Mouse (Mus musculus): ENCODE measurements around the gene Aig1. TPM values are rescaled to one million over a fixed set of nuclear protein-coding genes. Genes with fewer than 3 reads are reported as not detected.

Gene Aig1
- polyA plus RNA-seq, 1 experiment from 2014 or later, result 75.3 TPM

- H3K4me3 ChIP-seq, result no peak overlapping the region
- H3K36me3 ChIP-seq, result peaks cover 29% of the 10 kb centered on the region
- ATAC-seq (ENCODE audit: low FRiP score), result no peak
Measured at GRCm38 (mm10) chr10:13801296-13801695, 67.5 kb downstream of the Aig1 start.

GRCm38 (mm10) chr10:13793458-13793857 lies 75.3 kb downstream of the Aig1 start:
- no peak overlapping the region for H3K27ac ChIP-seq
- H3K27me3 ChIP-seq, result no peaks in the 10 kb centered on the region
- H3K9me3 ChIP-seq, result no peaks in the 10 kb centered on the region
- ATAC-seq (ENCODE audit: low FRiP score), result no peak
- H3K9ac ChIP-seq, result no peak overlapping the region
- no peak overlapping the region for H3K4me2 ChIP-seq
- H3K4me1 ChIP-seq (replicated peaks), result no peaks in the 10 kb centered on the region
- peaks cover 17% of the 10 kb centered on the region for H3K36me3 ChIP-seq
- 93% methylated on average over 1 of the region's 1 CpGs for WGBS
- no peak overlapping the region for H3K4me3 ChIP-seq

More at GRCm38 (mm10) chr10:13801296-13801695, 67.5 kb downstream of the Aig1 start:
- no peak overlapping the region for H3K4me2 ChIP-seq
- no peaks in the 10 kb centered on the region for H3K9me3 ChIP-seq
- 96% methylated on average over 5 of the region's 5 CpGs for WGBS
- H3K9ac ChIP-seq, result no peak overlapping the region
- H3K4me1 ChIP-seq (replicated peaks), result no peaks in the 10 kb centered on the region
- H3K27me3 ChIP-seq, result no peaks in the 10 kb centered on the region
- H3K27ac ChIP-seq, result no peak overlapping the region

GRCm38 (mm10) chr10:13792788-13793187 lies 76.0 kb downstream of the Aig1 start:
- Histone ChIP-seq H3K4me3 (no peak overlapping the region), H3K27ac (no peak overlapping the region)
- WGBS, result 91% methylated on average over 8 of the region's 8 CpGs

GRCm38 (mm10) chr10:13789604-13790003 lies 79.2 kb downstream of the Aig1 start:
- no peaks in the 10 kb centered on the region for H3K4me1 ChIP-seq (replicated peaks)
- H3K4me3 ChIP-seq, result no peak overlapping the region
- no peaks in the 10 kb centered on the region for H3K27me3 ChIP-seq
- H3K9ac ChIP-seq, result no peak overlapping the region
- WGBS, result 100% methylated on average over 1 of the region's 1 CpGs
- ATAC-seq (ENCODE audit: low FRiP score), result no peak
- no peaks in the 10 kb centered on the region for H3K9me3 ChIP-seq
- peaks cover 21% of the 10 kb centered on the region for H3K36me3 ChIP-seq
- no peak overlapping the region for H3K4me2 ChIP-seq
- H3K27ac ChIP-seq, result no peak overlapping the region

More at GRCm38 (mm10) chr10:13792788-13793187, 76.0 kb downstream of the Aig1 start:
- Histone ChIP-seq H3K36me3 (peaks cover 19% of the 10 kb centered on the region), H3K9ac (no peak overlapping the region), H3K4me1 (replicated peaks) (no peaks in the 10 kb centered on the region), H3K4me2 (no peak overlapping the region), H3K9me3 (no peaks in the 10 kb centered on the region), H3K27me3 (no peaks in the 10 kb centered on the region)
- no peak for ATAC-seq (ENCODE audit: low FRiP score)

GRCm38 (mm10) chr10:13788057-13788456 lies 80.7 kb downstream of the Aig1 start:
- no peak overlapping the region for H3K4me3 ChIP-seq
- ATAC-seq (ENCODE audit: low FRiP score), result no peak
- no peak overlapping the region for H3K4me2 ChIP-seq
- peaks cover 18% of the 10 kb centered on the region for H3K36me3 ChIP-seq
- H3K27me3 ChIP-seq, result no peaks in the 10 kb centered on the region
- 87% methylated on average over 9 of the region's 9 CpGs for WGBS
- H3K9me3 ChIP-seq, result no peaks in the 10 kb centered on the region
- H3K27ac ChIP-seq, result no peak overlapping the region
- no peaks in the 10 kb centered on the region for H3K4me1 ChIP-seq (replicated peaks)
- no peak overlapping the region for H3K9ac ChIP-seq

DNA sequence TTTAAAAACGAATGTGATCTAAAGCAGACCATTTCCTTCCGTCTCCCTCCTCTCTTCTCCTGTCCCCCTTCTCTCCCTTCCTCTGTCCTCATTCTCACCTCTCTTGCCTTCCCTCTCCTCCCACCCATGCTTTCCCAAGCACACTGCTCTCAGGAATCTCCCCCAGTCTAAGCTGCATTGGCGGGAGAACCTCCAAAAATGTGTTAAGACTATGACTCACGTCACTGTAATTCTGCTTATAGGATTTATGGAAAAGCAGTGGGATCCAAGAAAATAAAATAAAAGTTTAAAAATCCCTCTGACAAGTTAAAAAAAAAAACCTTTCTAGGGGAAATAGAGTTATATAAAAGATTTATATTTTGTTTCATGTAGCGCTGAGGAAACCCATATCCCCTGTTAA lies 86.0 kb downstream of the Aig1 start:
- 93% methylated on average over 5 of the region's 5 CpGs for WGBS
- Histone ChIP-seq H3K27me3 (no peaks in the 10 kb centered on the region), H3K9ac (no peak overlapping the region), H3K27ac (no peak overlapping the region), H3K4me1 (replicated peaks) (no peaks in the 10 kb centered on the region), H3K4me3 (no peak overlapping the region), H3K36me3 (peaks cover 12% of the 10 kb centered on the region), H3K9me3 (no peaks in the 10 kb centered on the region), H3K4me2 (no peak overlapping the region)
- ATAC-seq (ENCODE audit: low FRiP score), result no peak

- Histone ChIP-seq H3K36me3 (peaks cover 11% of the 10 kb centered on the region), H3K4me1 (replicated peaks) (no peaks in the 10 kb centered on the region), H3K27me3 (no peaks in the 10 kb centered on the region), H3K27ac (no peak overlapping the region), H3K9ac (no peak overlapping the region), H3K4me3 (no peak overlapping the region), H3K9me3 (no peaks in the 10 kb centered on the region), H3K4me2 (no peak overlapping the region)
- ATAC-seq (ENCODE audit: low FRiP score), result no peak
- WGBS, result 90% methylated on average over 10 of the region's 10 CpGs
Measured at GRCm38 (mm10) chr10:13782235-13782757, 86.5 kb downstream of the Aig1 start.

GRCm38 (mm10) chr10:13776014-13776413 lies 92.8 kb downstream of the Aig1 start:
- H3K4me2 ChIP-seq, result no peak overlapping the region
- ATAC-seq (ENCODE audit: low FRiP score), result no peak
- 85% methylated on average over 3 of the region's 3 CpGs for WGBS
- no peak overlapping the region for H3K9ac ChIP-seq
- no peaks in the 10 kb centered on the region for H3K4me1 ChIP-seq (replicated peaks)
- no peak overlapping the region for H3K4me3 ChIP-seq
- no peaks in the 10 kb centered on the region for H3K27me3 ChIP-seq
- H3K9me3 ChIP-seq, result no peaks in the 10 kb centered on the region
- H3K27ac ChIP-seq, result no peak overlapping the region
- peaks cover 6% of the 10 kb centered on the region for H3K36me3 ChIP-seq

DNA sequence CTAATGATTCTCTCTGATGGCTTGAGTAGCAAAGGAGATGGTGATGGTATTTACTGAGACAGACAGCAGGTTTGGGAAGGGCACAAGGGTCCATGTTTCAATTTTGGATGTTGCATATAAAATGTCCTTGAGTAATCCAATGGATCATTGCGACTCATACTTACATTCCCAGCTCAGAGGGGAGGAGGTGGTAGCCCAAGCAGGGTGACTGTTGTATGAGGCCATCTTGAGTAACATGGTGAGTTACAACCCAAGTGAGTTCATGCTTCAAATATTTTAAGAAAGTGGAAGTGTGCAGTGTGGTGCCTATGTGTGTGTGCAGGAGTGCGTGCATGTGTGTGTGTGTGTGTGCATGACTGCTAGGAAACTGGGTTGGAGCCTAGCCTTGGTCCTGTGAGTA lies 93.4 kb downstream of the Aig1 start:
- 92% methylated on average over 2 of the region's 2 CpGs for WGBS
- Histone ChIP-seq H3K27ac (no peak overlapping the region), H3K36me3 (peaks cover 3% of the 10 kb centered on the region; the same call in 1 of the 2 replicates), H3K27me3 (no peaks in the 10 kb centered on the region), H3K4me3 (no peak overlapping the region), H3K4me2 (no peak overlapping the region), H3K9me3 (no peaks in the 10 kb centered on the region), H3K9ac (no peak overlapping the region), H3K4me1 (replicated peaks) (no peaks in the 10 kb centered on the region)
- ATAC-seq (ENCODE audit: low FRiP score), result no peak

GRCm38 (mm10) chr10:13774910-13775309 lies 93.9 kb downstream of the Aig1 start:
- Histone ChIP-seq H3K27me3 (no peaks in the 10 kb centered on the region), H3K36me3 (peaks cover 3% of the 10 kb centered on the region; the same call in 1 of the 2 replicates), H3K9me3 (no peaks in the 10 kb centered on the region), H3K4me3 (no peak overlapping the region), H3K4me1 (replicated peaks) (no peaks in the 10 kb centered on the region), H3K4me2 (no peak overlapping the region), H3K27ac (no peak overlapping the region), H3K9ac (no peak overlapping the region)
- 90% methylated on average over 3 of the region's 3 CpGs for WGBS
- ATAC-seq (ENCODE audit: low FRiP score), result no peak

DNA sequence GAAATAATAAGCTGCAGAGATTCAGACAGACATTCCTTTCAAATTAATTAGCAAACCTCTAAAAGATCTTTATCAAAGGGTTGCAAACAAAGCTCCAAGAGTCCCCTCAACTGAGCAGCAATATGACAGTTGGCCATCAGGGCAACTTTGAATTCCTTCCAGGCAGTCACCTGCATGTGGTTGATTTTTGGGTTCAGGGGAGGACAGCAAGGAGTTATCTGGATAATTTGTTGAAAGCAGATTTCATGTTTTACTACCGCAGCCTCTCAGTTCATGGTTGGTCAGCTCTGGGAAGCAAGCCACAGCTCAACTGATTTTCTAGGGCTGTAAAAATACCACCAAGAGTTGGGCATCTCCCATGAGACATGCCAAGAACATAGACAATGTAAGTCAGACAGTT lies 98.1 kb downstream of the Aig1 start:
- H3K4me2 ChIP-seq, result no peak overlapping the region
- no peak overlapping the region for H3K4me3 ChIP-seq
- no peaks in the 10 kb centered on the region for H3K4me1 ChIP-seq (replicated peaks)
- H3K27me3 ChIP-seq, result no peaks in the 10 kb centered on the region
- no peak overlapping the region for H3K9ac ChIP-seq
- 90% methylated on average over 1 of the region's 1 CpGs for WGBS
- H3K9me3 ChIP-seq, result no peaks in the 10 kb centered on the region
- ATAC-seq (ENCODE audit: low FRiP score), result no peak
- H3K36me3 ChIP-seq, result no peaks in the 10 kb centered on the region
- H3K27ac ChIP-seq, result no peak overlapping the region

DNA sequence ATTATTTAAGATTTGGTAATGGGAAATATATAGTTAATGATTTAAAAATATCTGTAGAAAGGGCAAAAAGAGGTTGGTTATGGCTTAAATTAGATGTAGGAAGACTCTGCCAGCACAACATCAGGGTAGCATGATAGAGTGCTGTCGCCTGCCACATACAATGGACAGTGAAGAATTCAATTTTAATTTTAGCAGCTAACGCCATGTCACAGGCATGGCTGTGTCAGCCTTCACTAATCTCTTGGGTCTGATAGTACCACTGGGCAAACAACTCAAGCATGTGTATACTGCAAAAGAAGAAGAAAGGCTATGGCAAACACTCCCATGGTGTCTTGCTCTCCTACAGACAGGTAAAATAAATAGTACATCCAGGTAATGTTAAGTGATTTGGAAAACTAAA lies 99.0 kb downstream of the Aig1 start:
- Histone ChIP-seq H3K9me3 (no peaks in the 10 kb centered on the region), H3K27ac (no peak overlapping the region), H3K4me3 (no peak overlapping the region), H3K9ac (no peak overlapping the region), H3K4me2 (no peak overlapping the region), H3K36me3 (no peaks in the 10 kb centered on the region), H3K27me3 (no peaks in the 10 kb centered on the region), H3K4me1 (replicated peaks) (no peaks in the 10 kb centered on the region)
- ATAC-seq (ENCODE audit: low FRiP score), result no peak
- 92% methylated on average over 2 of the region's 2 CpGs for WGBS

GRCm38 (mm10) chr10:13768866-13769265 lies 99.9 kb downstream of the Aig1 start:
- H3K4me1 ChIP-seq (replicated peaks), result no peaks in the 10 kb centered on the region
- H3K9me3 ChIP-seq, result no peaks in the 10 kb centered on the region
- H3K4me2 ChIP-seq, result no peak overlapping the region
- H3K4me3 ChIP-seq, result no peak overlapping the region
- H3K27ac ChIP-seq, result no peak overlapping the region
- H3K27me3 ChIP-seq, result no peaks in the 10 kb centered on the region
- ATAC-seq (ENCODE audit: low FRiP score), result no peak
- no peaks in the 10 kb centered on the region for H3K36me3 ChIP-seq
- no peak overlapping the region for H3K9ac ChIP-seq

All from hindbrain, embryonic 13.5 days (tissue).